Mouse (Mus musculus) ZHBTc4 (cell line): ENCODE results near the gene Nell2.

Experiments
- DNase-seq: peaks from one replicate; pipeline ENCODE4 v3.0.0-alpha.2; 2011; ENCODE audit warnings: low read depth, low spot score

Gene Nell2

GRCm38 (mm10) chr15:95476440-95476839 is 51.9 kb downstream of the Nell2 start:
- no peak for DNase-seq

GRCm38 (mm10) chr15:95473976-95474375 is 54.4 kb downstream of the Nell2 start:
- no peak for DNase-seq

GRCm38 (mm10) chr15:95467195-95467594 is 61.2 kb downstream of the Nell2 start:
- DNase-seq: no peak

- DNase-seq: no peak
These were observed 68.3 kb downstream of the Nell2 start for GRCm38 (mm10) chr15:95460041-95460566.

GRCm38 (mm10) chr15:95444586-95444985 is 83.8 kb downstream of the Nell2 start:
- DNase-seq: no peak

GRCm38 (mm10) chr15:95437740-95438139 is 90.6 kb downstream of the Nell2 start:
- DNase-seq: no peak

GRCm38 (mm10) chr15:95436261-95436660 is 92.1 kb downstream of the Nell2 start:
- no peak for DNase-seq

GRCm38 (mm10) chr15:95431156-95431799 is 97.1 kb downstream of the Nell2 start:
- no peak for DNase-seq

- DNase-seq: no peak
These were observed 98.4 kb downstream of the Nell2 start for GRCm38 (mm10) chr15:95430000-95430399.

- no peak for DNase-seq
These were observed 100.2 kb downstream of the Nell2 start for GRCm38 (mm10) chr15:95428003-95428663.

GRCm38 (mm10) chr15:95425085-95425484 is 103.3 kb downstream of the Nell2 start:
- no peak for DNase-seq

- DNase-seq: no peak
These were observed 106.0 kb downstream of the Nell2 start for GRCm38 (mm10) chr15:95422226-95422950.

GRCm38 (mm10) chr15:95418641-95419040 is 109.7 kb downstream of the Nell2 start:
- DNase-seq: no peak

GRCm38 (mm10) chr15:95411949-95412741 is 116.2 kb downstream of the Nell2 start:
- no peak for DNase-seq

GRCm38 (mm10) chr15:95410213-95410843 is 118.0 kb downstream of the Nell2 start:
- DNase-seq: no peak

GRCm38 (mm10) chr15:95390347-95390746 is 138.0 kb downstream of the Nell2 start:
- no peak for DNase-seq

GRCm38 (mm10) chr15:95388950-95389349 is 139.4 kb downstream of the Nell2 start:
- no peak for DNase-seq

GRCm38 (mm10) chr15:95380859-95381258 is 147.5 kb downstream of the Nell2 start:
- DNase-seq: no peak

GRCm38 (mm10) chr15:95370720-95371395 is 157.5 kb downstream of the Nell2 start:
- no peak for DNase-seq

- no peak for DNase-seq
These were observed 160.2 kb downstream of the Nell2 start for GRCm38 (mm10) chr15:95368185-95368584.

GRCm38 (mm10) chr15:95366506-95366905 is 161.9 kb downstream of the Nell2 start:
- no peak for DNase-seq
